Mouse (Mus musculus) spleen, adult 2 months (tissue): ENCODE data around the gene Cox19. TPM values are rescaled to one million over a fixed set of nuclear protein-coding genes. Genes with fewer than 3 reads are reported as not detected.

Experiments used
- DNase-seq, 2 experiments: peaks; one replicate each; pipeline versions ENCODE4 v3.0.0 to v3.0.0-alpha.2; 2012 to 2021; ENCODE audit warnings: low spot score in 2 of 2, low read depth in 1 of 2
- H3K27ac ChIP-seq: fragments of 200-500 bp; 2 replicates; pipeline ENCODE4 v1.5.1; 2012; ENCODE audit warnings: low read length, inconsistent platforms; ENCODE audit not compliant: insufficient read depth
- H3K27me3 ChIP-seq: fragments of 200-500 bp; 2 replicates; pipeline ENCODE4 v1.6.1; 2012; ENCODE audit warnings: mild to moderate bottlenecking, moderate library complexity, low read length, inconsistent platforms; ENCODE audit not compliant: control insufficient read depth, insufficient read depth
- H3K36me3 ChIP-seq: fragments of 200-500 bp; 2 replicates; pipeline ENCODE4 v1.6.1; 2012; ENCODE audit warnings: mild to moderate bottlenecking, low read length, inconsistent platforms; ENCODE audit not compliant: control insufficient read depth, insufficient read depth
- H3K4me1 ChIP-seq: fragments of 200-500 bp; 2 replicates; pipeline ENCODE4 v1.6.1; 2011; ENCODE audit warnings: inconsistent platforms; ENCODE audit not compliant: control insufficient read depth, insufficient read depth, insufficient read length
- H3K4me3 ChIP-seq: fragments of 200-500 bp; 2 replicates; pipeline ENCODE4 v1.5.1; 2011; ENCODE audit warnings: mild to moderate bottlenecking, inconsistent platforms; ENCODE audit not compliant: insufficient read depth, insufficient read length; ENCODE audit errors: extremely low read depth
- CTCF ChIP-seq: fragments of 200-500 bp; IDR thresholded peaks from 2 replicates; pipeline ENCODE4 v1.5.1; 2011; ENCODE audit warnings: mild to moderate bottlenecking, inconsistent platforms; ENCODE audit not compliant: insufficient read depth, insufficient read length, insufficient replicate concordance; ENCODE audit errors: extremely low read depth
- POLR2A ChIP-seq: fragments of 200-500 bp; IDR thresholded peaks from 2 replicates; pipeline ENCODE4 v1.6.1; 2011; ENCODE audit warnings: low read depth, low read length, inconsistent platforms
- WGBS: fragments of 180-500 bp; shearing (Covaris S2); methylation state at CpG from one replicate; pipeline ENCODE4 v1.1.7; 2018; 5-methylcytosine and 5-hydroxymethylcytosine counted together
- polyA plus RNA-seq: library from polyadenylated mRNA; depleted of rRNA; stranded (reverse); fragments of >200 nt; gene quantifications from 2 replicates; pipeline ENCODE4 v1.2.3, GENCODE M21; 2012

The Cox19 gene
- polyA plus RNA-seq, 1 experiment = 27.2 TPM

GRCm38 (mm10) chr5:139377468-139378270 is 26.5 kb upstream of the Cox19 start, which contains the start of gene Gpr146:
Gene Gpr146, plus strand, starts transcription at chr5:139377697.
- no peak for TF ChIP-seq POLR2A
- no peak for TF ChIP-seq CTCF
- WGBS = 20% methylated on average over 18 of the region's 18 CpGs

GRCm38 (mm10) chr5:139374841-139375240 is 23.6 kb upstream of the Cox19 start:
- 90% methylated on average over 2 of the region's 2 CpGs for WGBS
- Histone ChIP-seq H3K27me3 (no peaks in the 10 kb centered on the region), H3K36me3 (no peaks in the 10 kb centered on the region), H3K4me1 (peaks cover 26% of the 10 kb centered on the region; the same call in 1 of the 2 replicates), H3K4me3 (no peak overlapping the region), H3K27ac (no peak overlapping the region)
- no peak for TF ChIP-seq CTCF
- DNase-seq = no peak

More at GRCm38 (mm10) chr5:139377468-139378270, 26.5 kb upstream of the Cox19 start, which contains the start of gene Gpr146:
- no peaks in the 10 kb centered on the region for H3K36me3 ChIP-seq
- no peak within 1 kb of the TSS for H3K4me3 ChIP-seq
- peak within 1 kb of the TSS; percentile 84 for H3K27ac ChIP-seq
- no peaks in the 10 kb centered on the region for H3K27me3 ChIP-seq
- DNase-seq = peak in 1 of 2 experiments; percentile 59
- peaks cover 20% of the 10 kb centered on the region; the same call in 1 of the 2 replicates for H3K4me1 ChIP-seq

GRCm38 (mm10) chr5:139373889-139374444 is 22.7 kb upstream of the Cox19 start:
- H3K4me1 ChIP-seq = peaks cover 26% of the 10 kb centered on the region; the same call in 1 of the 2 replicates
- DNase-seq = no peak
- no peak overlapping the region for H3K27ac ChIP-seq
- H3K27me3 ChIP-seq = no peaks in the 10 kb centered on the region
- TF ChIP-seq CTCF (no peak), POLR2A (no peak)
- no peak overlapping the region for H3K4me3 ChIP-seq
- 66% methylated on average over 6 of the region's 6 CpGs for WGBS
- no peaks in the 10 kb centered on the region for H3K36me3 ChIP-seq

GRCm38 (mm10) chr5:139373126-139373525 is 21.9 kb upstream of the Cox19 start:
- H3K36me3 ChIP-seq = no peaks in the 10 kb centered on the region
- no peak for DNase-seq
- no peak overlapping the region for H3K4me3 ChIP-seq
- H3K27ac ChIP-seq = no peak overlapping the region
- no peaks in the 10 kb centered on the region for H3K27me3 ChIP-seq
- WGBS = 63% methylated on average over 3 of the region's 3 CpGs
- H3K4me1 ChIP-seq = peaks cover 31% of the 10 kb centered on the region; the same call in 1 of the 2 replicates
- no peak for TF ChIP-seq CTCF
- no peak for TF ChIP-seq POLR2A

- Histone ChIP-seq H3K27me3 (no peaks in the 10 kb centered on the region), H3K4me3 (peak overlapping the region; percentile 89), H3K27ac (peak overlapping the region; percentile 91), H3K36me3 (no peaks in the 10 kb centered on the region), H3K4me1 (peaks cover 33% of the 10 kb centered on the region)
- peak; percentile 80 to 89 for DNase-seq
- peak; percentile 85 for TF ChIP-seq POLR2A
- no peak for TF ChIP-seq CTCF
- 2% methylated on average over 39 of the region's 39 CpGs for WGBS
Observed at GRCm38 (mm10) chr5:139371631-139372401, 20.6 kb upstream of the Cox19 start.

DNA sequence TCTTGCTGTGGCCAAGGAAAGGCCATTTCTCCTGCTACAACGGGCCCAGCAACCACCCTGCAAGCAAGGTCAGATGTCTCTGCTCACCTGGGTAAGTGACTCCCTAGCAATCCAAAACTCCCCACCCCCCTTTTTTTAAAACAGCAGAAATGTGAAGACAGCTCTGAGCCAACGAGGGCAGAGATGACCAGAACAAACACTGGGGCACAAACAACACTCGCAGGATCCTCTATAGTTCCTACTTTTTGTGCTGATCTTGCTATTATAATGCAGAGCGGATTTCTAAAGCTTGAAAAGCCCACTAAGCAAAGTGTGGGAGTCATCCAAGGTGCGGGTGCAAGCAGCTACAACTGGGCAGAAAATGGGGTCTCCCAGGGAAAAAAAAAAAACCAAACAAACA is 19.9 kb upstream of the Cox19 start:
- WGBS = 77% methylated on average over 5 of the region's 5 CpGs
- H3K27me3 ChIP-seq = no peaks in the 10 kb centered on the region
- H3K4me3 ChIP-seq = peak overlapping the region; percentile 89; the same call in 1 of the 2 replicates
- no peak for DNase-seq
- peak overlapping the region; percentile 91 for H3K27ac ChIP-seq
- TF ChIP-seq CTCF (no peak), POLR2A (no peak)
- peaks cover 40% of the 10 kb centered on the region for H3K4me1 ChIP-seq
- no peaks in the 10 kb centered on the region for H3K36me3 ChIP-seq
